Mouse (Mus musculus) embryonic facial prominence, embryonic 13.5 days (tissue): ENCODE data around the gene Ifitm3. TPM values are rescaled to one million over a fixed set of nuclear protein-coding genes. Genes with fewer than 3 reads are reported as not detected.

ENCODE experiments used
- ATAC-seq: fragments of 200-750 bp; cut with Nextera tagmentation; 2 replicates; pipeline ENCODE4 v1.8.0; 2017; ENCODE audit warnings: low read depth; ENCODE audit not compliant: insufficient number of reproducible peaks, insufficient read depth, low FRiP score, low TSS enrichment
- H3K27ac ChIP-seq: fragments of 300-500 bp; sonication (generic); 2 replicates; pipeline ENCODE4 v1.5.1; 2015; ENCODE audit warnings: moderate library complexity, mild to moderate bottlenecking, inconsistent platforms
- H3K27me3 ChIP-seq: fragments of 300-500 bp; sonication (generic); 2 replicates; pipeline ENCODE4 v1.6.1; 2015; ENCODE audit warnings: mild to moderate bottlenecking, inconsistent platforms
- H3K36me3 ChIP-seq: fragments of 300-500 bp; sonication (generic); 2 replicates; pipeline ENCODE4 v1.6.1; 2015; ENCODE audit warnings: mild to moderate bottlenecking, inconsistent platforms
- H3K4me1 ChIP-seq: fragments of 300-500 bp; sonication (generic); 2 replicates; pipeline ENCODE4 v1.6.1; 2015; ENCODE audit warnings: inconsistent platforms
- H3K4me2 ChIP-seq: fragments of 300-500 bp; sonication (generic); 2 replicates; pipeline ENCODE4 v1.6.1; 2015; ENCODE audit warnings: moderate library complexity, mild to moderate bottlenecking, inconsistent platforms
- H3K4me3 ChIP-seq: fragments of 300-500 bp; sonication (generic); 2 replicates; pipeline ENCODE4 v1.5.1; 2015; ENCODE audit warnings: mild to moderate bottlenecking, inconsistent platforms
- H3K9ac ChIP-seq: fragments of 300-500 bp; sonication (generic); 2 replicates; pipeline ENCODE4 v1.6.1; 2015; ENCODE audit warnings: mild to moderate bottlenecking, inconsistent platforms
- H3K9me3 ChIP-seq: fragments of 300-500 bp; sonication (generic); 2 replicates; pipeline ENCODE4 v1.6.1; 2016; ENCODE audit warnings: inconsistent platforms
- WGBS: fragments of 180-500 bp; shearing (Covaris S2); methylation state at CpG from one replicate; pipeline ENCODE4 v1.1.7; 2015; ENCODE audit warnings: mixed read lengths; 5-methylcytosine and 5-hydroxymethylcytosine counted together
- polyA plus RNA-seq: library from polyadenylated mRNA; unstranded; fragments of >200 nt; fragmentation: Nextera tagmentation; extraction: Ambion mirVana; gene quantifications from 2 replicates; pipeline ENCODE4 v1.2.1, GENCODE M21; 2015

Ifitm3 gene
- polyA plus RNA-seq, 1 experiment from 2014 or later = 98.1 TPM

GRCm38 (mm10) chr7:141008938-141009660 is 1.5 kb downstream of the Ifitm3 start:
- H3K9ac ChIP-seq = 0 out of 2 replicates have a peak overlapping the region, but pooled peaks have one; percentile 27
- ATAC-seq = no peak
- H3K27me3 ChIP-seq = no peaks in the 10 kb centered on the region
- peaks cover 31% of the 10 kb centered on the region for H3K4me1 ChIP-seq
- peak overlapping the region; percentile 60 for H3K27ac ChIP-seq
- no peaks in the 10 kb centered on the region for H3K36me3 ChIP-seq
- WGBS = 8% methylated on average over 20 of the region's 20 CpGs
- H3K4me3 ChIP-seq = peak overlapping the region; percentile 21
- H3K4me2 ChIP-seq = peak overlapping the region; percentile 64
- no peaks in the 10 kb centered on the region for H3K9me3 ChIP-seq

GRCm38 (mm10) chr7:141008312-141008761 is 2.2 kb downstream of the Ifitm3 start:
- peak overlapping the region; percentile 64 for H3K4me2 ChIP-seq
- no peaks in the 10 kb centered on the region for H3K27me3 ChIP-seq
- H3K27ac ChIP-seq = peak overlapping the region; percentile 55
- WGBS = 6% methylated on average over 7 of the region's 7 CpGs
- ATAC-seq = no peak
- H3K4me3 ChIP-seq = peak overlapping the region; percentile 21; the same call in 1 of the 2 replicates
- H3K36me3 ChIP-seq = no peaks in the 10 kb centered on the region
- no peaks in the 10 kb centered on the region for H3K9me3 ChIP-seq
- H3K4me1 ChIP-seq = peaks cover 31% of the 10 kb centered on the region
- 0 out of 2 replicates have a peak overlapping the region, but pooled peaks have one; percentile 27 for H3K9ac ChIP-seq

DNA sequence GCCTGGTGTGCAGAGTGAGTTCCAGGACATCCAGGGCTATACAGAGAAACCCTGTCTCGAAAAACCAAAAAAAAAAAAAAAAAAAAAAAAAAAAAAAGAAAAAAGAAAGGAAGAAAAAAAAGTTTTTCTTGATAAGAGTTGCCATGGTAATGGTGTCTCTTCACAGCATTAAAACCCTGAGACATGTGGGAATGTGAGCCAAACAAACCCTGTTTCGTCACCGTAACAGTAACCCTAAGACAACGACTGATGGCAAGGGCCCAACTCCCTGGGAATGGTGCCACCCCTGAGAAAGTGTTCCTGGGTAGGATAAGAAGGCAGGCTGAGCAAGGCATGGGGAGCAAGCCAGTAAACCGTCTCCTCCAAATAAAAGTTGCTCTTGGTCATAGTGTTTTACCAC is 3.7 kb downstream of the Ifitm3 start:
- WGBS = 89% methylated on average over 5 of the region's 5 CpGs

DNA sequence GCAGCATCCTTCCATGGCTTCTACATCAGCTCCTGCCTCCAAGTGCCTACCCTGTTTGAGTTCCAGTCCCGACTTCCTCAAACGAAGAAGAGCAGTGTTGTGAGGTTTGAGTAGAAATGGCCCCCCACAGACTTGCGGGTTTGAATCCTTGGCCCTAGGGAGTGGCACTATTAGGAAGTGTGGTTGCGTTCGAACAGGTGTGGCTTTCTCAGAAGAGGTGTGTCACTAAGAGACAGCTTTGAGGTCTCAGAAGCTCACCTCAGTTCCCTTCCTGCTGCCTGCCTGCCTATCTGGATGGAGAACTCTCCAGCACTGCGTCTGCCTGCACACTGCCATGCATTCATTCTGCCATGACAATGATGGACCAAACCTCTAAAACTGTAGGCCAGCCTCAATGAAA is 4.1 kb downstream of the Ifitm3 start:
- no peak overlapping the region for H3K9ac ChIP-seq
- H3K9me3 ChIP-seq = no peaks in the 10 kb centered on the region
- no peak overlapping the region for H3K4me2 ChIP-seq
- H3K27me3 ChIP-seq = no peaks in the 10 kb centered on the region
- no peaks in the 10 kb centered on the region for H3K36me3 ChIP-seq
- 87% methylated on average over 6 of the region's 6 CpGs for WGBS
- no peak overlapping the region for H3K4me3 ChIP-seq
- no peak for ATAC-seq
- H3K27ac ChIP-seq = no peak overlapping the region
- H3K4me1 ChIP-seq = peaks cover 31% of the 10 kb centered on the region

More for the DNA sequence above, 3.7 kb downstream of the Ifitm3 start:
- H3K9me3 ChIP-seq = no peaks in the 10 kb centered on the region
- no peak overlapping the region for H3K27ac ChIP-seq
- H3K36me3 ChIP-seq = no peaks in the 10 kb centered on the region
- H3K4me1 ChIP-seq = peaks cover 31% of the 10 kb centered on the region
- no peak overlapping the region for H3K9ac ChIP-seq
- no peak for ATAC-seq
- no peaks in the 10 kb centered on the region for H3K27me3 ChIP-seq
- no peak overlapping the region for H3K4me3 ChIP-seq
- H3K4me2 ChIP-seq = no peak overlapping the region

DNA sequence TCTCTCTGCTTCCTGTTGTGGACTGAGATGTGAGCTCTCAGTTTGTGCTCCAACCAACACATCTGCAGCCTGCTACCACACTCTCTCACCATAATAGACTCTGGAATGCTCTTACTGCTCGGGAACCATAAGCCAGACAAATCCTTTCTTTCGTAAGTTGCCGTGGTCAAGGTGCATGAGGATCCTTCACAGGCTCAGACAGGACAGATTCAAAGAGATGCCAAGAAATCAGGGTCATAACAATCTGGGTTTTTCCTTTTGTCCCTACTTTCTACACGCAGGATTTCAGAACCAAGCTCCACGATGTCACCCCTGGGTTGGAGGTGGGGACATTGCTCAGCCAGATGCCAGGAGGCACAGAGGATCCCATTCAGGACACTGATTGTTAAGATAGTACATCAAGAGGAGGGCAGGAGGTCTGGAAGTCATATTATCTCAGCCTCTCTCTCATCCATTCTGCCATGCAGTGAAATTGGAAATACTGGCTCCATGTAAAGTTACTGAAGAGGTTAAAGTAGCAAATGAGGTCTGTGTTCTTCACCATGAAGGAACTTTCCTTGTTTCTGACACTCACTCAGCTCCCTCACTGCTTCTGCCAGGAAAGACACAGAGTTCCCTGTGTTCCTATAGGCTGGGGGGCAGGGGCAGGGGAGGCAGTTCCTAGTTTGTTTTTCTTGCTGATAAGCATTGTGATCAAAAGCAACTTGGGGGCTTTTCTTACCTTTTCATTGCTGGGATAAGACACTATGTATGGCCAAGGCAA is 7.1 kb downstream of the Ifitm3 start:
- H3K9ac ChIP-seq = no peak overlapping the region
- no peaks in the 10 kb centered on the region for H3K36me3 ChIP-seq
- no peak for ATAC-seq
- no peaks in the 10 kb centered on the region for H3K27me3 ChIP-seq
- 79% methylated on average over 5 of the region's 5 CpGs for WGBS
- no peak overlapping the region for H3K27ac ChIP-seq
- H3K9me3 ChIP-seq = no peaks in the 10 kb centered on the region
- H3K4me2 ChIP-seq = no peak overlapping the region
- peaks cover 3% of the 10 kb centered on the region for H3K4me1 ChIP-seq
- H3K4me3 ChIP-seq = no peak overlapping the region

GRCm38 (mm10) chr7:141000881-141001708 is 9.5 kb downstream of the Ifitm3 start:
- Histone ChIP-seq H3K9ac (no peak overlapping the region), H3K9me3 (no peaks in the 10 kb centered on the region), H3K4me1 (no peaks in the 10 kb centered on the region), H3K4me2 (no peak overlapping the region), H3K27ac (no peak overlapping the region), H3K27me3 (no peaks in the 10 kb centered on the region), H3K4me3 (no peak overlapping the region), H3K36me3 (no peaks in the 10 kb centered on the region)
- WGBS = 76% methylated on average over 15 of the region's 15 CpGs
- ATAC-seq = no peak

GRCm38 (mm10) chr7:140998853-140999700 is 11.5 kb downstream of the Ifitm3 start:
- Histone ChIP-seq H3K36me3 (no peaks in the 10 kb centered on the region), H3K9ac (no peak overlapping the region), H3K4me3 (no peak overlapping the region), H3K27me3 (no peaks in the 10 kb centered on the region), H3K4me1 (no peaks in the 10 kb centered on the region), H3K4me2 (no peak overlapping the region), H3K9me3 (no peaks in the 10 kb centered on the region), H3K27ac (no peak overlapping the region)
- WGBS = 87% methylated on average over 11 of the region's 11 CpGs
- no peak for ATAC-seq

DNA sequence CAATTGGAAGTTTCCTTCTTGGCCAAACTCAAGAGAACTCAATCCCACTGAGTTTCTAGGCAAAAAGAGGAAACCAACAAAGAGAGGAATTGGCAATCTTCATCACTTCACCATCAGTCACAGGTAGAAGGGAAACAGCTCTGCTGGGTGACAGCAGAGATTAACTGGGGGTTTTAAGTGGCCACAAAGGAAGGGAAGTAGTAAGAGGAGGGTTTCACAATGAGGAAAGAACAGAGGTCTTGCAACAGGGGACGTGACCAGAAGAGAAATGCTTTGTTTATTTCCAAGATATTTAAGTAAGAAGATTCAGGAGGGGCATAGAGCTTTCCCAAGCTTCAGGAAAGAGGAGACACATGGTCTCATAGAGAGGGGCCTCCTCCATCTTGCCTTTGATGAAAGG is 12.8 kb downstream of the Ifitm3 start:
- no peak overlapping the region for H3K9ac ChIP-seq
- H3K27me3 ChIP-seq = no peaks in the 10 kb centered on the region
- 54% methylated on average over 1 of the region's 1 CpGs for WGBS
- ATAC-seq = no peak
- H3K4me2 ChIP-seq = no peak overlapping the region
- H3K36me3 ChIP-seq = no peaks in the 10 kb centered on the region
- H3K27ac ChIP-seq = no peak overlapping the region
- H3K9me3 ChIP-seq = no peaks in the 10 kb centered on the region
- H3K4me1 ChIP-seq = no peaks in the 10 kb centered on the region
- no peak overlapping the region for H3K4me3 ChIP-seq

GRCm38 (mm10) chr7:140991117-140991689 is 19.4 kb downstream of the Ifitm3 start:
- Histone ChIP-seq H3K4me2 (no peak overlapping the region), H3K9me3 (no peaks in the 10 kb centered on the region), H3K4me1 (peaks cover 10% of the 10 kb centered on the region), H3K9ac (no peak overlapping the region), H3K36me3 (no peaks in the 10 kb centered on the region), H3K27ac (no peak overlapping the region), H3K4me3 (no peak overlapping the region), H3K27me3 (no peaks in the 10 kb centered on the region)
- WGBS = 83% methylated on average over 14 of the region's 14 CpGs
- ATAC-seq = no peak

GRCm38 (mm10) chr7:140990622-140991021 is 19.9 kb downstream of the Ifitm3 start:
- peaks cover 10% of the 10 kb centered on the region for H3K4me1 ChIP-seq
- H3K9me3 ChIP-seq = no peaks in the 10 kb centered on the region
- H3K27me3 ChIP-seq = no peaks in the 10 kb centered on the region
- H3K27ac ChIP-seq = 0 out of 2 replicates have a peak overlapping the region, but pooled peaks have one; percentile 22
- no peaks in the 10 kb centered on the region for H3K36me3 ChIP-seq
- H3K4me2 ChIP-seq = no peak overlapping the region
- no peak overlapping the region for H3K4me3 ChIP-seq
- no peak overlapping the region for H3K9ac ChIP-seq
- WGBS = 51% methylated on average over 5 of the region's 5 CpGs
- no peak for ATAC-seq
